Mouse (Mus musculus) stomach, postnatal 0 days (tissue): ENCODE data around the gene Fbxo21.

Experiments used
- CTCF ChIP-seq: IDR thresholded peaks from 2 replicates; pipeline ENCODE4 v1.5.1; 2016; ENCODE audit warnings: antibody characterized with exemption, low read depth, mild to moderate bottlenecking, moderate library complexity
- EP300 ChIP-seq: optimal IDR thresholded peaks from 2 replicates; pipeline ENCODE3; 2016; ENCODE audit warnings: antibody characterized with exemption

- TF ChIP-seq CTCF (no peak), EP300 (no peak)
These were observed 61.4 kb downstream of the Fbxo21 start for GRCm38 (mm10) chr5:118037798-118038484.
